Mouse (Mus musculus) cerebellum, adult 9-11 months (tissue): ENCODE results near the gene Agap1.

Source experiments
- DNase-seq: peaks from one replicate; pipeline ENCODE4 v3.0.0; 2022

Agap1 gene

GRCm38 (mm10) chr1:89510731-89511130 lies 56.1 kb downstream of the Agap1 start:
- DNase-seq = no peak

GRCm38 (mm10) chr1:89513616-89514283 lies 59.1 kb downstream of the Agap1 start:
- DNase-seq = no peak

- DNase-seq = no peak
These were observed 61.4 kb downstream of the Agap1 start for GRCm38 (mm10) chr1:89515808-89516560.

GRCm38 (mm10) chr1:89517817-89518216 lies 63.2 kb downstream of the Agap1 start:
- no peak for DNase-seq

GRCm38 (mm10) chr1:89519914-89520643 lies 65.5 kb downstream of the Agap1 start:
- DNase-seq = no peak

- DNase-seq = no peak
These were observed 66.8 kb downstream of the Agap1 start for GRCm38 (mm10) chr1:89521406-89521805.

- DNase-seq = no peak
These were observed 67.4 kb downstream of the Agap1 start for GRCm38 (mm10) chr1:89521935-89522535.

GRCm38 (mm10) chr1:89524369-89524768 lies 69.8 kb downstream of the Agap1 start:
- DNase-seq = peak; percentile 87

GRCm38 (mm10) chr1:89524998-89525397 lies 70.4 kb downstream of the Agap1 start:
- peak; percentile 65 for DNase-seq

- DNase-seq = peak; percentile 95
These were observed 71.2 kb downstream of the Agap1 start for GRCm38 (mm10) chr1:89525825-89526224.

GRCm38 (mm10) chr1:89528671-89529276 lies 74.2 kb downstream of the Agap1 start:
- DNase-seq = no peak

GRCm38 (mm10) chr1:89533702-89534101 lies 79.1 kb downstream of the Agap1 start:
- no peak for DNase-seq

GRCm38 (mm10) chr1:89535206-89535605 lies 80.6 kb downstream of the Agap1 start:
- DNase-seq = no peak

- no peak for DNase-seq
These were observed 83.7 kb downstream of the Agap1 start for GRCm38 (mm10) chr1:89538163-89538946.

- DNase-seq = no peak
These were observed 84.5 kb downstream of the Agap1 start for GRCm38 (mm10) chr1:89539127-89539526.

GRCm38 (mm10) chr1:89541151-89541550 lies 86.5 kb downstream of the Agap1 start:
- no peak for DNase-seq

GRCm38 (mm10) chr1:89542464-89542863 lies 87.9 kb downstream of the Agap1 start:
- no peak for DNase-seq

- no peak for DNase-seq
These were observed 88.7 kb downstream of the Agap1 start for GRCm38 (mm10) chr1:89543312-89543711.

GRCm38 (mm10) chr1:89544094-89544493 lies 89.5 kb downstream of the Agap1 start:
- DNase-seq = no peak

- no peak for DNase-seq
These were observed 90.5 kb downstream of the Agap1 start for GRCm38 (mm10) chr1:89545099-89545498.

- no peak for DNase-seq
These were observed 93.2 kb downstream of the Agap1 start for GRCm38 (mm10) chr1:89547525-89548504.
